Mouse (Mus musculus) midbrain, embryonic 14.5 days (tissue): Measurements from ENCODE around the gene Ptpra. TPM values are rescaled to one million over a fixed set of nuclear protein-coding genes. Genes with fewer than 3 reads are reported as not detected.
A peak's percentile ranks its signal among the peaks of the same experiment; 100 is the strongest.

Experiments used
- ATAC-seq: fragments of 200-750 bp; cut with Nextera tagmentation; 2 replicates; pipeline ENCODE4 v1.8.0; 2017; ENCODE audit warnings: moderate number of reproducible peaks, moderate library complexity; ENCODE audit not compliant: low FRiP score, low TSS enrichment
- DNase-seq: peaks from one replicate; pipeline ENCODE4 v3.0.0-alpha.2; 2015
- H3K27ac ChIP-seq: fragments of 300-500 bp; sonication (generic); replicated peaks from 2 replicates; pipeline ENCODE4 v1.5.1; 2014; ENCODE audit warnings: mild to moderate bottlenecking, low read depth, low read length, moderate library complexity
- H3K27me3 ChIP-seq: fragments of 300-500 bp; sonication (generic); 2 replicates; pipeline ENCODE4 v1.6.1; 2014; ENCODE audit warnings: low read length, control low read depth, mixed read lengths; ENCODE audit not compliant: control insufficient read depth, insufficient read depth
- H3K36me3 ChIP-seq: fragments of 300-500 bp; sonication (generic); 2 replicates; pipeline ENCODE4 v1.6.1; 2014; ENCODE audit warnings: low read length, control low read depth; ENCODE audit not compliant: control insufficient read depth, insufficient read depth
- H3K4me1 ChIP-seq: fragments of 300-500 bp; sonication (generic); 2 replicates; pipeline ENCODE4 v1.6.1; 2014; ENCODE audit warnings: mild to moderate bottlenecking, antibody characterized with exemption, low read length, control low read depth; ENCODE audit not compliant: control insufficient read depth, insufficient read depth
- H3K4me2 ChIP-seq: fragments of 300-500 bp; sonication (generic); 2 replicates; pipeline ENCODE4 v1.6.1; 2014; ENCODE audit warnings: mild to moderate bottlenecking, low read length, moderate library complexity
- H3K4me3 ChIP-seq: fragments of 300-500 bp; sonication (generic); replicated peaks from 2 replicates; pipeline ENCODE4 v1.5.1; 2014; ENCODE audit warnings: low read depth, low read length
- H3K9ac ChIP-seq: fragments of 300-500 bp; sonication (generic); replicated peaks from 2 replicates; pipeline ENCODE4 v1.6.1; 2014; ENCODE audit warnings: mild to moderate bottlenecking, low read length, moderate library complexity
- H3K9me3 ChIP-seq: fragments of 300-500 bp; sonication (generic); 2 replicates; pipeline ENCODE4 v1.6.1; 2016; ENCODE audit warnings: low read length, control low read depth, mixed read lengths; ENCODE audit not compliant: control insufficient read depth
- WGBS: fragments of 180-500 bp; shearing (Covaris S2); extraction: QIAGEN DNeasy Blood & Tissue Kit; methylation state at CpG from one replicate; pipeline ENCODE4 v1.1.7; 2014; 5-methylcytosine and 5-hydroxymethylcytosine counted together
- polyA plus RNA-seq: library from polyadenylated mRNA; unstranded; fragments of >200 nt; fragmentation: Nextera tagmentation; extraction: Ambion mirVana; gene quantifications from 2 replicates; pipeline ENCODE4 v1.2.1, GENCODE M21; 2014

The Ptpra gene
- polyA plus RNA-seq, 1 experiment from 2014 or later, result 156 TPM

GRCm38 (mm10) chr2:130451727-130452090 is 1.6 kb downstream of the Ptpra start:
- Histone ChIP-seq H3K36me3 (no peaks in the 10 kb centered on the region), H3K27me3 (0 out of 2 replicates have a peak, but pooled peaks cover 5% of the 10 kb centered on the region), H3K4me1 (peaks cover 19% of the 10 kb centered on the region), H3K4me2 (peak overlapping the region; percentile 75), H3K9me3 (no peaks in the 10 kb centered on the region), H3K27ac (no peak overlapping the region), H3K9ac (peak overlapping the region; percentile 34; the same call in 1 of the 2 replicates), H3K4me3 (peak overlapping the region; percentile 89; the same call in 1 of the 2 replicates)
- DNase-seq, result no peak
- no peak for ATAC-seq
- 77% methylated on average over 3 of the region's 3 CpGs for WGBS

DNA sequence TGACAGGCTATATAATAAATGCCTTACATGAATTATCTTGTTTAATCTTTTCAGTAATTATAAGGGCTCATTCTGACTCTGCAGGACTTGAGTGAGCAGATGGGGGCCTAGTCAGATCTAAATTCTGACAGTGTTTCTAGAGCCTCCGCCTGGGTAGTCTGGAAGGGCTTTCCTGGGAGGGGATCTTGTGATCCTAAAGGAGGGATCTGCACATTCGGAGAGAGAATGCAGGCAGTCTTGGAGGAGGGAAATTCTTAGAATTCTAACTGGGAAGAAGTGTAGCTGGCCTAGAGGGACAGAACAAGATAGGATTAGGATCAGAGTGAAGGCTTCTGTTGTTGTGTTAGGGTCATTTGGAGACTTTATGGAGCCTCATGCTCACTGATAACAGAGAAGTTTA is 2.2 kb downstream of the Ptpra start:
- Histone ChIP-seq H3K36me3 (no peaks in the 10 kb centered on the region), H3K4me3 (no peak overlapping the region), H3K27ac (no peak overlapping the region), H3K4me2 (peak overlapping the region; percentile 75), H3K4me1 (peaks cover 19% of the 10 kb centered on the region), H3K9ac (no peak overlapping the region; the same call in 1 of the 2 replicates), H3K27me3 (0 out of 2 replicates have a peak, but pooled peaks cover 5% of the 10 kb centered on the region), H3K9me3 (no peaks in the 10 kb centered on the region)
- no peak for DNase-seq
- no peak for ATAC-seq
- WGBS, result 54% methylated on average over 2 of the region's 2 CpGs

GRCm38 (mm10) chr2:130453421-130453820 is 3.3 kb downstream of the Ptpra start:
- ATAC-seq (no peak), DNase-seq (no peak)
- Histone ChIP-seq H3K4me2 (no peak overlapping the region), H3K9me3 (no peaks in the 10 kb centered on the region), H3K36me3 (no peaks in the 10 kb centered on the region), H3K9ac (no peak overlapping the region), H3K27me3 (no peaks in the 10 kb centered on the region), H3K27ac (no peak overlapping the region), H3K4me1 (peaks cover 19% of the 10 kb centered on the region), H3K4me3 (no peak overlapping the region)
- 75% methylated on average over 6 of the region's 6 CpGs for WGBS

- WGBS, result 73% methylated on average over 6 of the region's 6 CpGs
- H3K27ac ChIP-seq, result no peak overlapping the region
- no peak overlapping the region for H3K4me3 ChIP-seq
- no peaks in the 10 kb centered on the region for H3K36me3 ChIP-seq
- ATAC-seq (no peak), DNase-seq (peak; percentile 39)
- H3K4me1 ChIP-seq, result peaks cover 16% of the 10 kb centered on the region
- H3K4me2 ChIP-seq, result no peak overlapping the region
- H3K9ac ChIP-seq, result no peak overlapping the region
- H3K9me3 ChIP-seq, result no peaks in the 10 kb centered on the region
- no peaks in the 10 kb centered on the region for H3K27me3 ChIP-seq
Measured at GRCm38 (mm10) chr2:130454748-130455370, 4.8 kb downstream of the Ptpra start.

DNA sequence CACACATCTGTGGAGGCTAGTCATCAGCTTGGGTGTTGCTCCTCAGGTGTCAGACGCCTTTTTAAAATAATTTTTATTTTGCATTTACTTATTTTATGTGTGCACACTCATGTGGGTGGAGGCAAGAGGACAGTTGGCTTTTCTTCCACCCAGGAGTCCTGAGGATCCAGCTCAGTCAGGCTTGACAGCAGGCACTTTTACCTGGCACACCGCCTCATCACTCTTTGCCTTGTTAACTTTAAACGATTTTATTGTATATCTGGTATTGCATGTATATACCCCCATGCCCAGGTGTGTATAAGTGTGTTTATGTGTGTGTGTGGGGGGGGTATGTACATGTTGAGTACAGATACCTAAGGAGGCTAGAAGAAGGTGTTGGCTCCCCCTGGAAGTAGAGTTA is 7.8 kb downstream of the Ptpra start:
- 91% methylated on average over 3 of the region's 3 CpGs for WGBS
- ATAC-seq, result no peak
- Histone ChIP-seq H3K27me3 (no peaks in the 10 kb centered on the region), H3K4me2 (no peak overlapping the region), H3K36me3 (no peaks in the 10 kb centered on the region), H3K27ac (no peak overlapping the region), H3K4me1 (no peaks in the 10 kb centered on the region), H3K9ac (no peak overlapping the region), H3K4me3 (no peak overlapping the region), H3K9me3 (no peaks in the 10 kb centered on the region)
- DNase-seq, result no peak

DNA sequence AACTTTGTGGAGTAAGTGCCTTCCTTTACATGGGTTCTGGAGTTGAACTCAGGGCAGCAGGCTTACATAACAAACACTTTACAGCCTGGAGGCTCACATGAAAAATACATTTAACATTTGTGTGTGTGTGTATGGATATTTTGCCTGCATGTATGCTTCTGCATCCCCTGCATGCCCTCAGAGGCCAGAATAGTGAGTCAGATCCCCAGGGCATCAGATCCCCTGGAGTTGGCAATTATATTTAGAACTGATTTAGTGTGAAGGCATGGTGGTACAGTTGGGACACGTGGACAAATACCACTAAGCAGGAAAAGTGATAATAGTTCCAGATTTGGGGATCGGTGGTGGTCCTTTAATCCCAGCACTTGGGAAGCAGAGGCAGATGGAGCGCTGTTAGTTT is 9.5 kb downstream of the Ptpra start:
- ATAC-seq (no peak), DNase-seq (no peak)
- Histone ChIP-seq H3K4me1 (no peaks in the 10 kb centered on the region), H3K27me3 (no peaks in the 10 kb centered on the region), H3K9ac (no peak overlapping the region), H3K4me2 (no peak overlapping the region), H3K36me3 (no peaks in the 10 kb centered on the region), H3K4me3 (no peak overlapping the region), H3K27ac (no peak overlapping the region), H3K9me3 (no peaks in the 10 kb centered on the region)
- 89% methylated on average over 3 of the region's 3 CpGs for WGBS

- ATAC-seq, result no peak
- 82% methylated on average over 15 of the region's 15 CpGs for WGBS
Measured at GRCm38 (mm10) chr2:130461287-130462071, 11.4 kb downstream of the Ptpra start.

GRCm38 (mm10) chr2:130466438-130466837 is 16.4 kb downstream of the Ptpra start:
- no peak for ATAC-seq
- WGBS, result 98% methylated on average over 1 of the region's 1 CpGs
- H3K4me2 ChIP-seq, result no peak overlapping the region

More at GRCm38 (mm10) chr2:130461287-130462071, 11.4 kb downstream of the Ptpra start:
- no peaks in the 10 kb centered on the region for H3K4me1 ChIP-seq
- no peaks in the 10 kb centered on the region for H3K27me3 ChIP-seq
- no peak overlapping the region for H3K9ac ChIP-seq
- no peaks in the 10 kb centered on the region for H3K9me3 ChIP-seq
- no peak overlapping the region for H3K4me2 ChIP-seq
- H3K27ac ChIP-seq, result no peak overlapping the region
- no peak for DNase-seq
- H3K4me3 ChIP-seq, result no peak overlapping the region
- H3K36me3 ChIP-seq, result no peaks in the 10 kb centered on the region

DNA sequence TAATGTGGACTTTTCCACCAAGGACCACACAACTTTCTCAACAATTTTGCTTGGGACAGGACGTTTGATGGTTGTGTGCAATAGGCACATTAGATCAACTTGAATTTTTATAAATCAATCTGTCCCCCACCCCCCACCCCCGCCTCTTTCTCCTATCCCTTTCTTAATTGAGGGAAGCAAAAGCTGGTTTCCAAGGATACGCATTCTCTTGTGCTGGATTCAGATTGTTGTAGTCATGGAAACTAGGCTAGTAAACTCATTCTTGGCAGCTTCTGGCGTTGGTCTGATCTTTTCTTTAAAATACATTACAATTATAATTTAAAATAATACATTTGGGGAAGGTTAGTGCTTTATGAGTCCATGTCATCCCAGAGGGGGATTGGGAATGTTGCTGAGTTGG is 19.3 kb downstream of the Ptpra start:
- H3K27ac ChIP-seq, result no peak overlapping the region
- peak; percentile 72 for DNase-seq

More at GRCm38 (mm10) chr2:130466438-130466837, 16.4 kb downstream of the Ptpra start:
- no peaks in the 10 kb centered on the region for H3K36me3 ChIP-seq
- no peak overlapping the region for H3K27ac ChIP-seq
- H3K4me1 ChIP-seq, result peaks cover 10% of the 10 kb centered on the region; the same call in 1 of the 2 replicates
- H3K9me3 ChIP-seq, result no peaks in the 10 kb centered on the region
- no peak overlapping the region for H3K9ac ChIP-seq
- no peaks in the 10 kb centered on the region for H3K27me3 ChIP-seq
- DNase-seq, result no peak
- no peak overlapping the region for H3K4me3 ChIP-seq

More for the DNA sequence above, 19.3 kb downstream of the Ptpra start:
- no peak for ATAC-seq
- no peak overlapping the region for H3K4me2 ChIP-seq
- H3K9me3 ChIP-seq, result no peaks in the 10 kb centered on the region
- no peak overlapping the region for H3K4me3 ChIP-seq
- no peak overlapping the region for H3K9ac ChIP-seq
- no peaks in the 10 kb centered on the region for H3K27me3 ChIP-seq
- 8% methylated on average over 4 of the region's 4 CpGs for WGBS
- no peaks in the 10 kb centered on the region for H3K36me3 ChIP-seq
- H3K4me1 ChIP-seq, result peaks cover 10% of the 10 kb centered on the region; the same call in 1 of the 2 replicates
